Mouse (Mus musculus) B cell, adult 2 months (primary cell): ENCODE data around the gene Srrd.
"Not testable (repeated sequence)": the region's sequence is repeated elsewhere in the genome, so short reads cannot be mapped to it uniquely, and the experiment has no call there.

Experiments
- DNase-seq, 2 experiments: peaks; one replicate each; pipeline ENCODE4 v3.0.0; 2022

The Srrd gene

DNA sequence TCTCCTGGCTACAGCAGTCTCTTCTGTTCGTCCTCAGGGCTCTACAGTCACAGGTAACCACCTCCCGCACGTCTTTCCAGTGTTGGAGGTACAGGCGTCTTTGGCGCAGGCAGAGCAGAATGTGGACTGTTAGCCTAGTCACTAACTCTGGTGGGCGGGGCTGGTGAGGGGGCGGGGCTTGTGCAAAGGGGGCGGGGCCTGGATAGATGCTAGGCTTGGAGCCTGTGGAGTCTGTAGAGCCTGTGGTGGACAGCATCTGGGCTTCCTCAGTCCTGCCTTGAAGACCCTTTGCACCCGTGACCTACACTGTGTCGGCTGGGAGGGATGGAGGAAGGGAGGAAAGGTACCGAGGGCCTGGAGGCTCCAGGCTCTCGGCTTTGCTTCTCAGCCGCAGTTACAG lies 13.1 kb upstream of the Srrd start, which contains the start of gene Gm6583:
Gene Gm6583, minus strand, starts transcription at position 124 of the 400 bp plus-strand sequence.
- no peak for DNase-seq

DNA sequence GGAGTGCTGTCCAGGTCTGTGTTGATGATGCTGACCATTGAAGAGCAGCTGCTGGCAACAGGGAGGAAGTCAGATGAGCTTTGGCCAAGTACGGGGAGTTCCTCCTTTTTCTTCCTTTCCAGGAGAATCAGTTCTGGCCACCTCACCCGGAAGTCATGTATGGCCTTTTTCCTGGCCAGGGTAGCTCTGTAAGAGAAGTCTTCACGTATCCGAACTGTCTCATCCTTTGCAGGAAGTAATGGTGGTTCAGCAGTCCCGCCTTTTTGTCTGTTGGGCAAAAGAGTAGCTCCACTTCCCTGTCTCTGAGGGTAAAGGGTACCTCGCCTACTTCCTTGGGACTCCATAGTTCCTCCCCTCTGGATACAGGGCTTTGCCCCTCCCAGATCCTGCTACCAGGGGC lies 12.7 kb upstream of the Srrd start:
- no peak for DNase-seq

DNA sequence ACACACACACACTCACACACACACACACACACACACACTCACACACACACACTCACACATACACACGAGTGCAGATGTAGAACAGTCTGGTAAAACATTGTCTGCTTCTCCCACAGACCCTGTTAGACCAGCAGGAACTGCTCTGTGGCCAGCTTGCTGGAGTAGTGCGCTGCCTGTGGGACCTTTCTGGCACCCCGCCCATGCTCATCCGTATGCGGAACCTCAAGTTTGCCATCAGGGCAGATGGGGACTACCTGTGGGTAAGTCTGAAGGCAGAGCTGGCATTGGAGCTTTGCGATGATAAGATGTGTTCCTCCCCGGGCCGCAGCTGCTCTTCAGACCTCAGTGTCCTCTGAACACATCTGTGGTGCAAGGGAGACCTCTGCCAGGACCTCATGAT lies 6.3 kb upstream of the Srrd start:
- no peak for DNase-seq

DNA sequence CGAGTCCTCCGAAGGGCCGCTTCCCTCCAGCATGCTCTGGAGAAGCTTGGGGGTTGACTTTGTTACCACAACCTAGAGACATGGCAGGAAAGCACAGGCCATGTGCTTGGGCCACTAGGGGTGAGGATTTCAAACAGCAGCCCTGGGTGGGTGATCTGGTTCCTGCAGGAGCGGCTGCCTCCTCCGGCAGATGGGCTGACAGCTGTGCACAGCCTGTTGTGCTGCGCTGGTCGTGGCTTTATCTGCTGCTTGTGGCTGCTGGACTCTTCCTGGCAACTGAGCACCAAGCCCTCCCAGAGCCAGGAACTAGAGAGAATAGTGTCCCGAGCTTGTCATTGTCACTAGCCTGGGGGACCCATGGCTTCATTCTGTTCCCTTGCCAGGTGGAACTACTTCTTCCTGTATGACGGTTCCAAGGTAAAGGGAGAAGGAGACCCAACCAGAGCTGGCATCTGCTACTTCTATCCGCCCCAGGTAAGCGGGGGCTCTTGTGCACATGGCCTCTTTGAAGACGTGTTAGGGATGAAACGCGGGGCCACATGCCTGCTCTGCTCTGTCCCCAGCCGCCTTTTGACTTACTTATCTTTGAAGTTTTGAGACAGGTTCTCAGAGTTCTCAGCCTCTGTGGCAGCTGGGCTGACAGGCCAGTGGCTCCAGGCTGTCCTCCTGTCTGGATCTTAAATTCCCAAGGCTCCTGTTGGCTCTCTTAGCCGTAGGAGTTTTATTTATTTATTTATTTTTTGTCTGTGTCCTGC lies 3.5 kb upstream of the Srrd start:
- no peak for DNase-seq

DNA sequence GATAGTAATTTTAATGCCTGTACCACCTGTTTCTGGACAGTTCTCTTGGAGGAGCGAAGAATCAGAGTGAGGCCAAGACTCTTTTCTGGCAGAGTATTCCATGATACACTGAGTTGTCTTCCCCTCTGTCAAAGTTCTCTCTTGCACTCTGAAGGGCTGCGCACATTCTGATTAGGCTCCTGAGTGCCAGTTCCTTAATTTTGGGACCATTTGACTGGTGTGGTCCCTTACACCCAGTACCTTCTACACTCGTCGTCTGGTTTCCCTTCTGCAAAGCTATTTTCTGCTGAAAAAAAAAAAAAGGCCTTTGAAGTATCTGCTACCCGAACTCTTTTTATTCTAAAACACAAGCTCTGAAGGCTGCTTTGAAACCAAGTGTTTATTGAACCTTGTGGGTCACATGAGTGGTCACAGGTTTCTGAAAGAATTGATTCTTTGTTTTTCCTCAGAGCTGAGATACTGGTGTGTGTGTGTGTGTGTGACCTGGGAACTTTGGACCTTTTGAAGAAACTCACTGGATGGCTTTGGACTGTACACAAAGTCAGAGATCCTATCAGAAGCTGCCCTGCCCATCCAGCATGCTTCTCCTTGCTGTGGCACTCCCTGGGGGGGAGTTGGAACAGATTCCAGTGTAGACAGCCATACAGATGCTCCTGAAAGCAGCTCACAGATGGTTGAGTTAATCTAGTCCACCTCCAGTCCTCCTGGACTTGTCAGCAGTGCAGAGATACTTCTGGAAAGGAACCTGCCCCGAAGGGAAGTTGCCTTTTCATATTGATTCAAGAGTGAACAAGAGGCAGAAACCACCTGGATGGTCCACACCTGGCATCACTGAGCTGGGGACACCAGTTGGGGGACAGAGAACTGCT lies 1.5 kb upstream of the Srrd start:
- DNase-seq = peak in 1 of 2 experiments; percentile 22

DNA sequence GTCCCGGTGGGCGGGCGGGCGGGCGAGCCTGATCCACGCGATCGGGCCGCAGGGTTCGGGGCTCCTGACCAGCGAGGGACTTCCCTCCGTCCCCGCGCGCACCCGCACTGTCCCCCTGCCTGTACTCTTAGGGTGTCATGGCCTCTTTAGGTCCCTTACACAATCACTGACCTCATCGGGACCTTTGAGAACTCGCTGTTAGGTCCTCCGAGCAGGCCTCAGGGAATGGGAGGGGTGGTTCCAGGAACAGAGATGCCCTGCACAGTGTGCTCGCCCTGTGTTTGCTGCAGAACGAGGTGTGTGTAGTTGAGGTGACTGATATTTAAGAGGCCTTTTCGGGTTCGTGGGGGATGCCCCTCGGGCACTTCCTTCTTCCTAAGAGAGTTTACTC lies 360 bp upstream of the Srrd start:
- peak in 1 of 2 experiments; percentile 74 for DNase-seq

DNA sequence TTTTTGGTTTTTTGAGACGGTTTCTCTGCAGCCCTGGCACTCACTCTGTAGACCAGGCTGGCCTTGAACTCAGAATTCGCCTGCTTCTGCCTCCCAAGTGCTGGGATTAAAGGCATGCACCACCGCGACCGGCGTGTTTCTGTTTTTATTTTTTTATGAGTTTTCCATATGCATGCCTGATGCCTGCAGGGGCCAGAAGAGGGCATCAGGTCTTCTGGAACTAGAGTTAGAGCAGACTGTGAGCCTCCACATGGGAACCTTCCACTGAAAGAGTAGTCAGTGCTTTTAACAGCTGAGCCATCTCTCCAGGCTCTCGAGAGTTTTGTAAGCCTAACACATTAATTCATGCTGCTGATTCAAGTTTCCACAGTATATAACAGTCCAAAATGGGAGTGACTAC lies 3.6 kb downstream of the Srrd start:
- no peak for DNase-seq

DNA sequence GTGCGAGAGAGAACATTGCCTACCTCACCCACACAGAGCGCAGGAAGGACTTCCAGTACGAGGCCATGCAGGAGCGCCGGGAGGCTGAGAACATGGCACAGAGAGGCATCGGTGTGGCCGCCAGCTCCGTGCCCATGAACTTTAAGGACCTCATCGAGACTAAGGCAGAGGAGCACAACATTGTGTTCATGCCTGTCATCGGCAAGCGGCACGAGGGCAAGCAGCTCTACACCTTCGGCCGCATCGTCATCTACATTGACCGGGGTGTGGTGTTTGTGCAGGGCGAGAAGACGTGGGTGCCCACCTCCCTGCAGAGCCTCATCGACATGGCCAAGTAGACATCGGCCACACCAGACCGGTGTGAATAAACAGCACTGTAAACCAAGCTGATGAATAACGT lies 5.8 kb downstream of the Srrd start:
- no peak for DNase-seq

DNA sequence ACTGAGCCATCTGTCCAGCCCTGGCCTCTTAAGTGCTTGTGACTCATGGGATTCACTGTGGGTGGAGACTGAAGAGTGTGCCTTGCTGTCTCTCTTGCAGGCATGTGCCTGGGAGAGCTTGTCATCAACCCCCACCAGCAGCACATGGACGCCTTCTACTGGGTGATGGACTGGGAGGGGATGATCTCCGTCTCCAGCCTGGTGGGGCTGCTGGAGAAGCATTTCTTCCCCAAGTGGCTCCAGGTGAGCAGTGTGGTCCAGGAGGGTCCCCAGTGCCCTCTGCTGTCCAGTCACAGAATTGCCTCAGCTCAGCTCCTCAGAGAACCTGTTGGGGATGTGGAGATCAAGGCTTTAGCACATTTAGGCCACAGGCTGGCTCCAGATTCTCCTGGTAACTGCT lies 7.4 kb downstream of the Srrd start:
- peak; percentile 76 to 79 for DNase-seq

DNA sequence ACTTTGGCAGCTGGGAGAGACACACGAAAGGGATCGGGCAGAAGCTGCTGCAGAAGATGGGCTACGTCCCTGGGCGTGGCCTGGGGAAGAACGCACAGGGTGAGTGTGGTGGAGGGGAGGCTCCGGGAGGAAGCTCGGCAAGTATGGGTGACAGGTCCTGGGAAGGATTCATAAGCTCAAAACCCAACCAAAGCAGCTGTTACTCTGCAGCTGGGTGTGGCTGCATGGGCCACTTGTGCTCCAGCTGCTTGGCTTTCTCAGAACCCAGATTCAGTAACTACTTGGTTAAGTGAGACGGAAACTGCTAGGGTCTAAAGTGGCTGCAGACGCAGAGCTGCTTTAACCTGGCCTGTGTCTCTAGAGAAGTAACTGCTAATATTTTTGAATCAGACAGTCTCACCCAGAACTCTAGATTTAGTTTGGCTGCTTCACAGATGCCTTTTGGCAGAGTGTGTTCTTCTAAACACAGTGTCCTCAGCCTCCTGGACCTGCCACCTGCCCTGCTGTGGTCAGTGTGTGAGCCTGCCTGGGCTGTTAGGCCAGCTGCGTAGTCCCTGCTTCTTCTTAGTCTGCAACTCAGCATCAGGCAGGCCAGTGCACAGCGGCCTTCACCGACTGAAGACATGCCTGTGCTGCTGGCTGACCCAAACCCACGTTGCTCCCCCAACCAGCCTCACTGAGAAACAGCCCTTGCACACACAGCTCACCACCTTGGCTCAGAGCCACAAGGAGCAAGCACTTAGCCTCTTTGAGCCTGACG lies 12.9 kb downstream of the Srrd start:
- DNase-seq = no peak

DNA sequence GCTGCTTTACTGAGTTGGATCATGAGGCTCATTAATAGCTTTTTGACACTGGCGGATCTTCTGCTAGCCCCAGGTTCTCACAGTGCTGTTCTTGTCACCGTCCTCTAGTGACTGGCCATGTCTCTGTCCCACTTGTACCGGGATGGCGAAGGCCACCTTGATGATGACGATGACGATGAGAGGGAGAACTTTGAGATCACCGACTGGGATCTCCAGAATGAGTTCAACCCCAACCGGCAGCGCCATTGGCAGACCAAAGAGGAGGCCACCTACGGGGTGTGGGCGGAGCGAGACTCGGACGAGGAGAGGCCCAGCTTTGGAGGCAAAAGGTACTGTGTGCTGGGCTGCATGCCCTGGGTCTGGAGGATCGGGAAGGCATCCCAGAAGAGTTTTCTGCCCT lies 15.0 kb downstream of the Srrd start:
- DNase-seq = no peak

DNA sequence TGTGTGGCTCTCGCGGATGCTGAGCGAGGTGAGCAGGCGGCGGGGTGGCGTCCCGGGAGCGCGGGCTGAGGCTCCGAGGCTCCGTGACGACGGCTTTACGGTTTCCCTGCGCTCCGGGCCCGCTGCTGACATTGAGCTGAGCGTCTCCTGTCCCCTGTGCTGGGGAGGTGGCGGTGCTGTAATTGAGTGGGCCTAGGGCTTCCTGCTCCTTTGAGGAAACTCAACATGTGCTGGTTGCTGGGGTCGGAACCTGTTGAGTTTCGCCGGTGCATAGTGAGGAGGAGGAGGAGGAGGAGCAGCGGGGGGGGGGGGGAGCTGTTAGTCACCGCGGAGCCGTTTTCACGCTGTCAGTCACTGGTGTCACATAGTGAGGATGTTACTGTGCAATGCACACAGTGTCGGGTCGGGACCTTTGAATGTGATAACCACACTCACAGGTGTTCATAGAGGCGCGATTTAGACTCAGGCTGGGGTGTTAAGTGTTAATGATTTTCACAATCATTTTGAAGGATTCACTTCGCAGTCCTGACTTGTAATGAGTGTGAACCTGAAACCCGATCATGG lies 16.3 kb downstream of the Srrd start:
- no peak for DNase-seq

DNA sequence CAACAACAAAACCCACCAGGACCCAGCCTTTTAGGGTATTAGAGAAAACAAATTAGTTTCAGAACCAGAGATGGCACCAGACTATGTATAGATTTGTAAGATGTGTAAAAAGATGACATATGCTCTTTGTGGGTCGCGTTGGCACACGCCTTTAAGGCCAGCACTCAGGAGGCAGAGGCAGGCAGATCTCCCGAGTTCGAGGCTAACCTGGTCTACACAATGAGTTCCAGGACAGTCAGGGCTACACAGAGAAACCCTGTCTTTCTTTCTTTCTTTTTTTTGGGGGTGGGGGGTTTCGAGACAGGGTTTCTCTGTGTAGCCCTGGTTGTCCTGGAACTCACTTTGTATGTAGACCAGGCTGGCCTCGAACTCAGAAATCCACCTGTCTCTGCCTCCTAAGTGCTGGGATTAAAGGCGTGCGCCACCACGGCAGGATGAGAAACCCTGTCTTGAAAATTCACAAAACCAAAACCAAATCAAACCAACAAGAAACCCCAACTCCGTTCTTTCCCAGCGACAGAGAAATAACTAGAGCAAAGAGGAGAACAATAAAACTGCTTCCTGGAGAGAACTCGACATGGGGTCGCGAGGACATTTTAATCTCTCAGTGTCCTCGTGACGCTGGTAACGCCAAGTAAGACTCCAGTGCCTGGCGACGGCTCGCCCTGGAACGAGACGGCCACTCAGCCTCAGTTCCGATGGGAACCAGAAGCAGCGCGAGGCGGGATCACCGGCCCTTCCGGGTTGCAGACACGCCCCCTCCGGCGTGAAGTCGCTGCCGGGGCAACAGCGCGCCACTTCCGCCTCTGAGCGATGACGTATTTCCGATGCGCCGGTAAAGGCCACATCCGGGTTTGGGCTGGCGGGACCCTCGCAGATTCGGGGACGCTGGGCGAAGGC lies 17.0 kb downstream of the Srrd start, which contains the start of gene Tfip11:
Gene Tfip11, plus strand, starts transcription at position 813 of the 900 bp plus-strand sequence.
- DNase-seq = peak; percentile 94 to 96

DNA sequence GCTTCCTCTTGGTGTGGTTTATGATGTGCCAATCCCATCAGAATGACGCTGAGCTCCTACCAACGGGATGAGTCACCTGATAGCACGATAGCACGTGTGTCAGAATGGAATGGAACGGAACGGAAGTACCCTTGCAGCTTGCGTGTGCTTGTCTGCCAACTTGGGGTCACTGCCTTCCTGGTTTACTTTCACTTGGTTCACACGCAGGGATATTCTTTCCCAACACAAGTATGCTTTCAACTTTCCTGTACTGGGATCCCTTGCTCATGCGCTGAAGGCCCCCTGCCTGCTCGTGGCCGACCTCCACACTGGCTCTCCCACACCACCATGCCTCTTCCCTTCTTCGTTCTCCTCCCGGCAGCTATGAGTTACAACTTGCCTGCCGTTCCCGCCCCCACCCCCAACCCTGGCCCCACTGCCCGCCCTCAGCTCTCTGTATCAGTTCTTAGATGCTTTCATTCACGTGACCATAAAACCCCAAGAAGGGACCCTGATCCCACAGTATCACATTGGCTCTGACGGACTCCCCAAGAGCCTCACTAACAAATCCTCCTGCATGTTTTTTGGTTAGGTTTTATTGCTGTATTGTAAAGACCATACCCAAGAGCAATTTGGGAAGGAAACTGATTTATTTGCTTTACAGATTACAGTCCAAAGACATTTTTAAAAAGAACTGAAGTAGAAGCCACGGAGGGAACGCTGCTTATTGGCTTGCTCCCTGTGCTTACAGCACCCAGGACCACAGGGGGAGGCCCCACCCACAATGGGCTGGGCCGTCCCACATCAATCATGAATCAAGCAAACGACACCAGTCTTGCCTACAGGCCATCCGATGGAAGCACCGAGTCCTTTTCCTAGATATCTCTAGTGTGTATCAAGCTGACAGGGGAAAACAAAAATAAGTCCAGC lies 17.9 kb downstream of the Srrd start:
- DNase-seq = peak; percentile 77

DNA sequence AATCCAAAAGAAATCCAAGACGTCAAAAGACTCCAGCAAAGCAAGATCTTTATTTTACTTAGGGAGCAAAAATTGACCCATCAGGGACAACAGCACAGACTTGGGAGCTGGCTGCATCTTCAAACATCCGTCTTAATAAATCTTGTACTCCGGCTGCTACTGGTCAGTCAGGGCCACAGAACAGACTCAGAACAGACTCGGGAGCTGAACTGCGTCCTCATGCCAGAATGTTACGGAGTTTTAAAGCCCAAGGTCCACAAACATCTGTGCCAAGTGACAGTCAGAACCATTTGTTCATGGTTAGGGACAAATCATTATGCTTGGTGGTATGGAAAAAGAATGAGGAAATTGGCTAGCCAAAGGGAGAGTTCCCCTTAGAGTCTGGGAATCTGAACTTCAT lies 19.6 kb downstream of the Srrd start:
- no peak for DNase-seq

DNA sequence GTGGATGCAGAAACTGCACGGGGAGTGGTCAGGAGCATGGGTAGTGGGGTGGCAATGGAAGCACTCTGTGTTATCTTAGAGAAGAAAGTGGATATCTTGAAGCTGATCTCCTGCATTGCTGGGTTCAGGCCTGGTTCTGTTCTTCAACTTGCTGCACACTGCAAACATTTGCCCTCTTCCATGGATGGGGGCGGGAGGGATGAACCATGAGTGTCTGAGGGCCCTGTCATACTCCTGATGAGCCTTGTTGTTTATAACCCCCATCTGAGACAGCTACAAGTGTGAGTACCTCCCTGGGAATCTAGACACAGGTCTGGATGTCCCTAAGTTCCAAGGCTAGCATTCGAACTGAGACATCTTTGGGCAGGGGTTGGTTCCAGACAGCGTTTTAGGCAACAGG lies 21.5 kb downstream of the Srrd start:
- DNase-seq = no peak

DNA sequence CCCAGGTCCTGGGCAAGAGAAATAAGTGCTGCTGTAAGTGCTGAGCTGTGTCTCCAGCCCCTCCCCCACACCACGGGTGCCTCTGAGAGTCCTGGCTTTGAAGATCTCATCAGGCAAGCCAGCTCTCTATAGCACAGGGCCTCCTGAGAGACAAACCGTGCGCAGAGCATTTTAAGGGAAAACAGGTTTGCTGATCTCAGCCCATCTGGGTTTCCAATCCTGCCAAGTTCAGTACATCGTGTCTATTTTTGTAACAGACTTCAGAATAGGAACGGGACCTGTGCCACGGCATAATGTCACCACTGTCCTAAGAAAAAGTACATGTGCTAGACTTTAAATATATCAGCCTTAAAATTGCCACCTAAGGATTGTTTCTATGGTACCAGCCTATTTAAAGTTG lies 21.9 kb downstream of the Srrd start:
- no peak for DNase-seq

DNA sequence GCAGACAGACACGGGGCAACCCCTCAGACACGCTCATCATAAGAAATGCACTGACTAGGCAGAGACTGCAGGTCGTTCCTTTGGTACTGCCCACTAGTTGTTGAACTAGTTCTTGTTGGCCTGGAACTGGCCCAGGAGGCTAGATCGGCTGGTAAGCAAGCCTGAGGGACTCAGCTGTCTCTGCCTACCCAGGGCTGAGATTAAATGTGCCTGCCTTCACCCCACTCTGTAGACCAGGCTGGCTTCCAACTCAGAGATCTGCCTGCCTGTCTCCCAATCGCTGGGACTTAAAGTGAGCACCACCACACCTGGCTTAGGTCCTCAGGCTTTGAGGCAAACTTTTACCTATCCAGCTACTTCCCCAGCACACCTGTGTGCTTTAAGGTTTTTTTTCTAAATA lies 22.5 kb downstream of the Srrd start:
- DNase-seq = no peak

DNA sequence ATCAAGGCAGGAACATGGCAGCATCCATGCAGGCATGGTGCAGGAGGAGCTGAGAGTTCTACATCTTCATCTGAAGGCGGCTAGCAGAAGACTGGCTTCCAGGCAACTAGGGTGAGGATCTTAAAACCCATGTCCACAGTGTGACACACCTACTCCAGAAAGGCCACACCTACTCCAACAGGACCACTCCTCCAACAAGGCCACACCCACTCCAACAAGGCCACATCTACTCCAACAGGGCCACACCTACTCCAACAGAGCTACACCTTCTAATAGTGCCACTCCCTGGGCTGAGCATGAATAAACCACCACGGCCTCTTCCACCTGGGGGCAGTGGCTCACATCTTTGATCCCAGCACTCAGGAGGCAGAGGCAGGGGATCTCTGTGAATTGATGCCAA lies 23.5 kb downstream of the Srrd start:
- DNase-seq = not testable (repeated sequence)

DNA sequence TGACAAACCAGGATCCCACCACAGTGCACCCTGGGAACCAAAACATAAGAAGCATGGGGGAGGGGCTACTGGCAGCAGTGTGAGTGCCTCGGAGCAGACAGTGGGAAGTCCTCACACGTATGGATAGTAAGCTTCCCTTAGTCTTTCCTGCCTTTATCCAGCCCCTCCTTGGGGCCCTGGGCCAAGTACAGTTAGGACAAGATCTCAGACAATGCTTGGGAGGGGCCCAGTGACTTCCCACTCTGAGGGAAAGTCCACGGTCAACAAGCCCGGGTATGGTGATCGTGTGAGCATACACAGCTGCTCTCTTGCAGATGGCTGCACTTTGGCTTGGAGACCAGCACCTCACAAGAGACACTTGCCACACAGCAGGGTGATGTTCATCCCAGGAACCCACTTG lies 25.5 kb downstream of the Srrd start:
- no peak for DNase-seq

DNA sequence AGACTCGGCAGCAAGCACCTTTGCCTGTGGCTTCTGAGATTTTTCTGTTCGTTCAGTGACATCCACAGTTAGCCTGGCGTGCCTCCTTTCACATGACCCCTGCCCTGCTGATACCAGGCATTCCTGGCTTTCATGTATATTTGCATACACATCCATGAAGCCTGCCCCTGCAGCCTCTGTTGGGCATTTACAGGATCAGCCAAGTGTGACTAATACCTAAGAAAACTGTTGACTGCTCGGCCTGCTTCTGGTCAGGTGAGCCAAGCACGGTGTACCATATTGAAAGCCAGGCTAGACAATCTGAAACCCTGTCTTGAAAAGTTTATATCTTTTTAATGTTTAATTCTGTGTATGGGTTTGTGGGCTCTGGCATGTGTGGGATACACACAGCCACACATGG lies 26.4 kb downstream of the Srrd start:
- no peak for DNase-seq
